Mouse (Mus musculus) layer of hippocampus, adult 2 months (tissue): ENCODE measurements at regions not wholly inside any gene's neighbourhood (a gene's known extent, or its start where the extent isn't known, plus 50 kb on each side); places are given as distances from the start of the nearest gene placed in this dataset.

Source experiments
- DNase-seq, 2 experiments: peaks; one replicate each; pipeline ENCODE4 v3.0.0; 2022; ENCODE audit warnings: low spot score in 2 of 2
- H3K27ac ChIP-seq: fragments of 200-600 bp; 2 replicates; pipeline ENCODE4 v1.8.1; 2022
- H3K4me3 ChIP-seq: fragments of 200-600 bp; 2 replicates; pipeline ENCODE4 v1.8.1; 2022; ENCODE audit warnings: mild to moderate bottlenecking
- CTCF ChIP-seq: fragments of 200-600 bp; conservative IDR thresholded peaks from 2 replicates; pipeline ENCODE4 v1.8.1; 2022; ENCODE audit warnings: antibody characterized with exemption, mild to moderate bottlenecking, moderate library complexity

DNA sequence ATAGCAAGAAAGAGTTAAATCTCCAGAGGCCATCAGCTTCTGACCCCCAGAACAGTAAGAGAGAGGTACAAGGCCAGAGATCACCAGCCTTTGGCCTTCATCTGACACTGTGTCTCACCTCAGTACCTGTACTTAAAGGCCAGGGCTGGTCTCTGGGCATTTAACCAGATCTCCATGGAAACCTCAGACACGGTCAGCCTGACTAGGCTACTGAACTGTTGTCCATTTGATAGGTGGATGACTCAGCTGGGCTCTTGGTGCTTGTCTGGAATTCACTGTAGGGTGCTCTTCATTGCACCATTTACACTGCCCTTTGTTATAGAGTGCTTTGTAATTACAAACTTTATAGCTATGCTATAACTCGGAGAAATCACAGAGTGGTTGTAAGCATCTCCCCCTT is 335.1 kb upstream of the Camk1g start:
- DNase-seq = no peak
- Histone ChIP-seq H3K27ac (no peak overlapping the region), H3K4me3 (no peak overlapping the region)
- no peak for TF ChIP-seq CTCF

DNA sequence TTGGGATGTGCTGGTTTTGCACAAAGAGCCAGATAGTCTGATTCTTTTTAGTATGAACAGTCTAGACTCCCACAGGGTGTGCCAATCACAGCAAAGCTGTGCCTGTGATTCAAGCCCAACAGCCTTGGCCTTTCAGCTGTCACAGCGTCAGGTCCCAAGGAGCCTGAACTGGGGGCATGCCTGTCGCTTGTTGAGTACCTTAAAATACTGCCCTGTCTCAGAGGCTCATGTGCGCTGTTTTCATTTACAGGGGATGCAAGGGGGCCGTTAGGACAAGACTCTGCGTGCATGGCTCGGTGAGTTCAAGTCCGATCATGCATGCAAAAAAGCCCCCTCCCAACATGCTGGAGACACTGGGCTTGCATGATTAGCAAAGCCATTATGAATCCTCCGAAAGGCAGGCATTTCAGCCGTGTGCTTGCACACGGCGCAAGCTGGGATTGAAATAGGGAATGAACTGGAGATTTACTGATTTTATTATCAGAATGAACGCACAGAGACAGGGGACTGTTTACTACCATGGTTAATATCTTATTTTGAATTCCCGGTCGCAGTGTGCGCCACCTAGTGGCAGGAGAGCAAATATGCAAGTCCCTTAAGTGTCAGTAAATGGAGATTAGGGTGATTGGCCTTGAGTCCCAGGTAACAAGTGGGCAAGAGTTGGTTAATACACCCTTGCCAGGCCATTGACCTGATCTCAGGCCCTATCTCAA is 332.8 kb upstream of the Camk1g start:
- TF ChIP-seq CTCF = peak; percentile 96
- peak overlapping the region; percentile 42 for H3K4me3 ChIP-seq
- peak overlapping the region; percentile 51; the same call in 1 of the 2 replicates for H3K27ac ChIP-seq
- peak; percentile 24 to 59 for DNase-seq

DNA sequence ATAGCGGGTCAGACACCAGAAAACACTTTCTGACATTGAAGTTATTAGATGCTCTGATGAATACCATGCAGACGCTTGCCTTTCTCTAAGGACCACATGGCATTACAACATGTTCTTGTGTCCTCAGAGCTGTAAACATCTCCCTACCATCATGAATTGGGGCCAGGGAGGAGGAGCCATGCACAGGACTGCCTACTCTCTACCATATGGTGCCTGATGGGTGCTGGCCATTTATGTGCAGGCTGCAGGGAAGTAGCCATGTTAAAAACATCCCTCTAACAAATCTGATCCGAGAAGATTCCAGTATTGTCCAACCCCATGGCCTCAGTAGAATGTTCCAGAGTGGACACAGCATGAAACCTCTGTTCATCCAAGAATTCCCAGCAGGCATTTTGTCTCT is 330.1 kb upstream of the Camk1g start:
- no peak for TF ChIP-seq CTCF
- H3K27ac ChIP-seq = no peak overlapping the region
- no peak overlapping the region for H3K4me3 ChIP-seq
- DNase-seq = no peak

DNA sequence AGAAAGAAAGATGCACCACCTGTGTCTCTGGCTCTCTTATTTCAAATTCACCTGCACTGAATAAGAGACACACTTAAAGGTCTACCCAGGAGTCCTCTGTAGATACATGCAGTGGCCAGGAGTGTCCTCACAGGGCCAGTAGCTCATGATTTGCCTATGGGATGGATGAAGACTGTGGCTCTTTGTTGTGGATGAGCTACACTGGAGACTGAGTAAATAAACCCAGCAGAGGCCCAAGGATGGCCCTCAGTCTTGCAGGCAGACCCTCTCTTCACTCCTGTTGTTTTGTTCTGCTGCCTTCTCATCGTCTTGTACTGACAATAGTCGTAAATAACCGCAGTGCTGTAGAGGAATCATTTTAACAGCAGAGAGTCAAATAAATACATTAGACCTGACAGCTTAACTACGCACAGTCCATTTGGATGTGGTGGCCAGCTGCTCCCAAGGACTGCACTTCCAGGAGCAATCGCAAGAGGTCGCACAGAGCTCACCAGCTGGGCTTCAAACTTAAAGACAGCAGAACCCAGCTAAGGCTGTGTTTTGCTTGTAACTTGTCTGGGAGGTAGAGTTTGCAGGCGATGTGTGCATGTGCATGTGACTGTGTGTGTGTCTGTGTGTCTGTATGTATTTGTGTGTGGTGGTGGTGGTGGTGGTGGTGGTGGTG is 328.6 kb upstream of the Camk1g start:
- peak; percentile 73 to 82 for DNase-seq
- H3K27ac ChIP-seq = no peak overlapping the region
- TF ChIP-seq CTCF = peak; percentile 89
- no peak overlapping the region for H3K4me3 ChIP-seq

GRCm38 (mm10) chr1:193697857-193698256 is 327.8 kb upstream of the Camk1g start:
- DNase-seq = no peak

DNA sequence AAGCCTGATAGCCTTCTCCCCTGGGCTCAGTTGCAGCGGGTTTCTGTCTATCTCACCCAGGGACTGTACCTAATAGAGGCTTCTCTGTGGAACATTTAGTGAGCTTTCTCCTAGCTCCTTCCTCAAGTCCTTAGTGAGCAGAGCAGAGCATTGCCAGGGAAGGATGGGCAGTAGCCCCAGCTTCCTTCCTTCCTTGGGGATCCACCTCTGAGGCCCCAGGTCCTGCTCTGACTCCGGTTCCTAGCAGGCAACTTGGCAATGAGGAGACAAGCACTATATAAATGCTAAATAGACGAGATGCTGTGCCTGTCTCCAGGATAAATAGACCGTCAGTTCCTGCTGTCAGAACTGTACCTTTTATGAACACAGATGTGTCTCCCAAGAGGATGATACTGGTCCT is 326.9 kb upstream of the Camk1g start:
- TF ChIP-seq CTCF = no peak
- no peak for DNase-seq
- no peak overlapping the region for H3K4me3 ChIP-seq
- no peak overlapping the region for H3K27ac ChIP-seq

More at GRCm38 (mm10) chr1:193697857-193698256, 327.8 kb upstream of the Camk1g start:
- Histone ChIP-seq H3K4me3 (no peak overlapping the region), H3K27ac (no peak overlapping the region)
- TF ChIP-seq CTCF = no peak

- no peak overlapping the region for H3K27ac ChIP-seq
- no peak for TF ChIP-seq CTCF
- DNase-seq = no peak
- no peak overlapping the region for H3K4me3 ChIP-seq
Measured at GRCm38 (mm10) chr1:193692991-193693390, 322.9 kb upstream of the Camk1g start.

DNA sequence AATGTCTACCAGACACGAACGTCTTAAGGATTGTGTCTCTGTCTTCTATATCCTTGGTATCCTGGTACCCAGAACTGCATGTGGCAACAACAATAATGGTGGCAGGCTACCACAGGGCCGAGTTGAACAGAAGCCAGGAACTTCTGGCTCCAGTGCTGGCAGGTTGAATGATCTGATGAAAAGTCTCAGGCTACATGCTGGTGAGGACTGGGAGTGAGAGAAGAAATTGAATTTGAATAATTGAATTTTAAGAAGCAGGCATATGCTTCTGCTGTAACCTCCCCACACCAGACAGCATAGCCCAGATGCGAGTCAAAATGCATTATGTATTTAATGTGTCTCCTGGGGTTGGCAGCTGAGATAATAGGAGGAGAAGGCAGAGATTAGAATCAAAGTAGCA is 319.5 kb upstream of the Camk1g start:
- no peak overlapping the region for H3K4me3 ChIP-seq
- no peak for DNase-seq
- no peak for TF ChIP-seq CTCF
- H3K27ac ChIP-seq = no peak overlapping the region

DNA sequence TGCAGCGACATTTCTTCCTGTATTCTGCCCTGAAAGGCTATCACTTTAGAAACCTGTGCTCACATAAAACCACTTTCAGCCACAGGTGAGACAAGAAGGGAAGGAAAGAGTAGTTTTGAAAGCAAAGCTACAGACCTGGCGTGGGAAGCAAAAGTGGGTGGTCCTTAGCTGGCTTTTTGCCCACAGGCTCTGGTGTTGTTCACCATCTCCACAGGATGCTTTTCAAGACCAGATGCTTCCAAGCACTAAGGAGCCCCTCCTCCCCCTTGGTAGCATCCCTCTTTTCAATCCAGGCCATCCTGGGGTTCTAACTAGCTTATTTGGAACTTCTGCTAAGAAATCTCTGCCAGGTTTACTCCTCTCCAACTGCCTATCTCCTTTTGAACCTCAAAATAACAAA is 312.8 kb upstream of the Camk1g start:
- Histone ChIP-seq H3K4me3 (no peak overlapping the region), H3K27ac (no peak overlapping the region)
- no peak for TF ChIP-seq CTCF
- no peak for DNase-seq

DNA sequence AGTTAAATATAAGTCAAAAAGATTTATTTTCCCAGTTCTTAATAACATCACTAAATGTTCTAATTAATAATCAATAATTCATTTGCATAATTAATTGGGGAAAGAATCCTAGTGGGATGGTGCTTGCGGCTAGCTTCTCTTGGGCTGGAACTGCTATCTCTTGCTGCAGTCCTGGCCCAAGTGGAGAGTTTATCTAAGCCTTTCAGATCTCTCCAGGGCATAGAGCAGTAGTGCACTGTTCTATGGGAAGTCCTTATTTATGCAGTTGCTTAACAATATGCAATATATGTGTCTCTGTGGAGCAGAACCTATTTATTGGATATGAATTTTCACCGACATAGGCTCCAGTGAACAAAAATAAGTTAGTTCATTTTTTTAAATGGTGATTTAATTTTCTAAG is 308.4 kb upstream of the Camk1g start:
- Histone ChIP-seq H3K27ac (no peak overlapping the region), H3K4me3 (no peak overlapping the region)
- no peak for TF ChIP-seq CTCF
- DNase-seq = no peak

- no peak overlapping the region for H3K4me3 ChIP-seq
- peak; percentile 80 for TF ChIP-seq CTCF
- peak in 1 of 2 experiments; percentile 31 for DNase-seq
- peak overlapping the region; percentile 70; the same call in 1 of the 2 replicates for H3K27ac ChIP-seq
Measured at GRCm38 (mm10) chr1:193673236-193673830, 303.2 kb upstream of the Camk1g start.

DNA sequence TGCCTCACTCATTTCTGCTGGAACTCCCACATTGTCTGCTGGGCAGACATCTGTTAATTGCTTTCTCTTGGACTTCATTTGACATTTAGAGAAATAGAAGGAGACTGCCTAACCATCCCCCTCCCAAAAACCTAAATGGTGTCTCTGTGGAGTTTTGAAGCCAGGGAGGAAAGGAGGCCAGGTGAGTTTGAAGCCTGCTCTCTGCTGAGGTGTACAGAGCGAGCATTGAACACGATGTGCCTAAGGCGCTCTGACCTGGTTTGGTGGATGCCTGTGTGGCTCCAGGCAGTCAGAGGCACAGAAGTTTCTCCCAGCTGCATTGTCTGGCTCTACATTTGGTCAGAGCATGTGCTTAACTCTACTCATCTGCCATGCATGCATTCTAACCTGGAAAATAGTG is 302.6 kb upstream of the Camk1g start:
- peak overlapping the region; percentile 70; the same call in 1 of the 2 replicates for H3K27ac ChIP-seq
- no peak for TF ChIP-seq CTCF
- no peak for DNase-seq
- no peak overlapping the region for H3K4me3 ChIP-seq

- peak in 1 of 2 experiments; percentile 22 for DNase-seq
- TF ChIP-seq CTCF = no peak
- no peak overlapping the region for H3K4me3 ChIP-seq
- peak overlapping the region; percentile 70 for H3K27ac ChIP-seq
Measured at GRCm38 (mm10) chr1:193671816-193672254, 301.7 kb upstream of the Camk1g start.
